In the genomic region with DNA sequence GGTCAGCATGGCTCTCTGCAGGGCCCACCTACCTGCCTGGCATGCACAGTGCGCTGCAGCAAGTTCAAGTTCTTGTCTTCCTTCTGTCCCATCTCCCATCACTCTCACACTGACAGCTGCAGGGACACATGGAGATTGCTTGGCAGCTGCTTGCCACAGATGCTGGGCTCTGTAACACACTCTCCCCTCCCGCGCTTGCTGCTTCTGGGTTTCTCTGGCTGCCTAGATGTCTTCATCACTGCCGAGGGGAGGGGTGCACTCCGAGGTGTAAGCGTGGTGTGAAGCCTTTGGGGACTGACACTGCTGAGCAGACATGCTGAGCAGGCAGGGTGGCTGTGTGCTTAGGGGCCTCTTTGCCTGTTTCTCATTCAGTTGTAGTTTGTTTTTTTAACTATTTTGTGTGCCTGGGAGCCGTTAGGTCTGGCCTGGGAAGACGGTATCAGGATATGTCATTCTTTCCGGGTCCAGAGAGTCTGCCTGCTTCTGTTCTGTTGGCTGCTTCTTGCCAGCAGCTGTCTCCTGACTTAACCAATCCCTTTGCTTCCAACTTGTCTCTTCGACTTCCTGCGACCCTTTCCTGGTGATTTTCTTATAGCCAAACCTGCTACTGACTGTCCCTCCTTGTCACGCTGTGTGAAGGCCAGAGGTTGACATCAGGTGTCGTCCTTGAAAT, we compare ENCODE assay signal across 10 mouse cellular contexts.
DNase-seq lines count a peak whose midpoint lies in the region; ATAC-seq and TF ChIP-seq lines count a peak whose summit lies in the region.
"Had no signal": no experiment of that assay in that cellular context is flagged by ENCODE, and none has a peak within 500 bp of the region (broad histone marks: within the 10 kb centered on the region; RNA-seq: fewer than 3 reads in every experiment).

No protein-coding gene starts in this region.

- no peaks in the 10 kb centered on the region for H3K27me3 ChIP-seq in forebrain, embryonic 14.5 days (replicated peaks; ENCODE audit: control insufficient read depth, insufficient read depth, low read length)
- H3K27me3 ChIP-seq in forebrain, embryonic 11.5 days (ENCODE audit: control insufficient read depth, insufficient read depth, low read length) = no peaks in the 10 kb centered on the region

- no peak overlapping the region for H3K9ac ChIP-seq in forebrain, embryonic 14.5 days (ENCODE audit: low read length)
- no peak overlapping the region for H3K9ac ChIP-seq in forebrain, embryonic 11.5 days (ENCODE audit: low read length)

- intact Hi-C loops in heart, postnatal 14 days (cut with DNase I) = no loop called here

- no peak overlapping the region for H3K27ac ChIP-seq in forebrain, embryonic 14.5 days (ENCODE audit: low read depth, low read length)
- no peak overlapping the region for H3K27ac ChIP-seq in forebrain, embryonic 11.5 days (ENCODE audit: low read depth, low read length)

- H3K4me3 ChIP-seq in forebrain, embryonic 14.5 days (ENCODE audit: low read depth, low read length) = no peak overlapping the region
- H3K4me3 ChIP-seq in forebrain, embryonic 11.5 days (ENCODE audit: low read depth, low read length) = no peak overlapping the region
- H3K4me3 ChIP-seq in lung, adult 2 months (replicated peaks; ENCODE audit: extremely low read depth, low read depth, low read length) = no peak overlapping the region

- no peaks in the 10 kb centered on the region for H3K4me1 ChIP-seq in forebrain, embryonic 14.5 days (ENCODE audit: control insufficient read depth, insufficient read depth, low read length)
- no peaks in the 10 kb centered on the region for H3K4me1 ChIP-seq in forebrain, embryonic 11.5 days (replicated peaks; ENCODE audit: control insufficient read depth, insufficient read depth, low read length)
- no peaks in the 10 kb centered on the region for H3K4me1 ChIP-seq in lung, adult 2 months (ENCODE audit: control insufficient read depth, insufficient read depth, low read length)

- TF ChIP-seq POLR2A in lung, adult 2 months (IDR thresholded peaks at IDR 0.05; ENCODE audit: borderline replicate concordance, extremely low read depth, low read depth, low read length) = no peak

- WGBS in forebrain, embryonic 14.5 days = 77% methylated on average over 13 of the region's 13 CpGs
- 77% methylated on average over 13 of the region's 13 CpGs for WGBS in forebrain, embryonic 11.5 days
- 29% methylated on average over 13 of the region's 13 CpGs for WGBS in lung, adult 2 months

- ATAC-seq in forebrain, embryonic 14.5 days = 0 out of 2 replicates have a peak, but pooled peaks have one; percentile 15
- ATAC-seq in forebrain, embryonic 11.5 days (replicated peaks; ENCODE audit: low FRiP score) = no peak

- H3K4me2 ChIP-seq in forebrain, embryonic 14.5 days (ENCODE audit: low read length) = no peak overlapping the region
- H3K4me2 ChIP-seq in forebrain, embryonic 11.5 days (ENCODE audit: low read depth, low read length, severe bottlenecking) = no peak overlapping the region

- no peak for TF ChIP-seq CTCF in lung, adult 2 months (IDR thresholded peaks at IDR 0.05; ENCODE audit: insufficient read depth, low read length)

- DNase-seq in forebrain, embryonic 14.5 days (ENCODE audit: low spot score) = peak; percentile 39
- DNase-seq in forebrain, embryonic 11.5 days (ENCODE audit: low spot score) = no peak
- peak; percentile 36 for DNase-seq in lung, postnatal 10 days
- no peak for DNase-seq in lung, adult 2 months
- DNase-seq in heart, postnatal 14 days = peak; percentile 10 to 17
- peak; percentile 27 for DNase-seq in right cerebral cortex, postnatal 14 days
- DNase-seq in urinary bladder, postnatal 4 days (ENCODE audit: low spot score in 2 of 2) = no peak
- DNase-seq in thymus, postnatal 0 days (ENCODE audit: low spot score) = no peak
- DNase-seq: cerebellum, adult 9-10 months; kidney, postnatal 14 days had no signal

- H3K36me3 ChIP-seq in forebrain, embryonic 14.5 days (ENCODE audit: control insufficient read depth, insufficient read depth, low read length) = no peaks in the 10 kb centered on the region
- H3K36me3 ChIP-seq in forebrain, embryonic 11.5 days (ENCODE audit: control insufficient read depth, insufficient read depth, low read length) = no peaks in the 10 kb centered on the region

- no peaks in the 10 kb centered on the region; the same call in 1 of the 2 replicates for H3K9me3 ChIP-seq in forebrain, embryonic 14.5 days (replicated peaks; ENCODE audit: control insufficient read depth, low read length)
- H3K9me3 ChIP-seq in forebrain, embryonic 11.5 days (ENCODE audit: control insufficient read depth, low read length) = peaks cover 12% of the 10 kb centered on the region

Comparison
In these comparisons a context has a peak if more than half of its experiments do, and no peak if none do; other contexts are left out.
1. DNase-seq: peak in forebrain, embryonic 14.5 days (single experiment), lung, postnatal 10 days (single experiment), heart, postnatal 14 days (2 of 2) and right cerebral cortex, postnatal 14 days (single experiment); none in forebrain, embryonic 11.5 days (single experiment), lung, adult 2 months (single experiment), urinary bladder, postnatal 4 days (0 of 2) and thymus, postnatal 0 days (single experiment).